Mouse (Mus musculus) liver, adult 2 months (tissue): ENCODE data around the gene Fbxo4.

Experiments used
- CTCF ChIP-seq: fragments of 200-500 bp; IDR thresholded peaks from 2 replicates; pipeline ENCODE4 v1.5.1; 2011; ENCODE audit warnings: low read depth, low read length, control low read depth
- POLR2A ChIP-seq: fragments of 200-500 bp; IDR thresholded peaks from 2 replicates; pipeline ENCODE4 v1.6.1; 2011; ENCODE audit warnings: low read length, control low read depth; ENCODE audit not compliant: insufficient read depth; ENCODE audit errors: extremely low read depth

- TF ChIP-seq POLR2A (peak; percentile 57; the same call in 1 of the 2 replicates), CTCF (no peak)
Measured at GRCm38 (mm10) chr15:3979061-3979848, at the start of gene Fbxo4.
